Mouse (Mus musculus) embryonic facial prominence, embryonic 13.5 days (tissue): ENCODE results near the gene Mrps5. TPM values are rescaled to one million over a fixed set of nuclear protein-coding genes. Genes with fewer than 3 reads are reported as not detected.

Experiments
- ATAC-seq: fragments of 200-750 bp; cut with Nextera tagmentation; 2 replicates; pipeline ENCODE4 v1.8.0; 2017; ENCODE audit warnings: low read depth; ENCODE audit not compliant: insufficient number of reproducible peaks, insufficient read depth, low FRiP score, low TSS enrichment
- H3K27ac ChIP-seq: fragments of 300-500 bp; sonication (generic); 2 replicates; pipeline ENCODE4 v1.5.1; 2015; ENCODE audit warnings: moderate library complexity, mild to moderate bottlenecking, inconsistent platforms
- H3K27me3 ChIP-seq: fragments of 300-500 bp; sonication (generic); 2 replicates; pipeline ENCODE4 v1.6.1; 2015; ENCODE audit warnings: mild to moderate bottlenecking, inconsistent platforms
- H3K36me3 ChIP-seq: fragments of 300-500 bp; sonication (generic); 2 replicates; pipeline ENCODE4 v1.6.1; 2015; ENCODE audit warnings: mild to moderate bottlenecking, inconsistent platforms
- H3K4me1 ChIP-seq: fragments of 300-500 bp; sonication (generic); 2 replicates; pipeline ENCODE4 v1.6.1; 2015; ENCODE audit warnings: inconsistent platforms
- H3K4me2 ChIP-seq: fragments of 300-500 bp; sonication (generic); 2 replicates; pipeline ENCODE4 v1.6.1; 2015; ENCODE audit warnings: moderate library complexity, mild to moderate bottlenecking, inconsistent platforms
- H3K4me3 ChIP-seq: fragments of 300-500 bp; sonication (generic); 2 replicates; pipeline ENCODE4 v1.5.1; 2015; ENCODE audit warnings: mild to moderate bottlenecking, inconsistent platforms
- H3K9ac ChIP-seq: fragments of 300-500 bp; sonication (generic); 2 replicates; pipeline ENCODE4 v1.6.1; 2015; ENCODE audit warnings: mild to moderate bottlenecking, inconsistent platforms
- H3K9me3 ChIP-seq: fragments of 300-500 bp; sonication (generic); 2 replicates; pipeline ENCODE4 v1.6.1; 2016; ENCODE audit warnings: inconsistent platforms
- WGBS: fragments of 180-500 bp; shearing (Covaris S2); methylation state at CpG from one replicate; pipeline ENCODE4 v1.1.7; 2015; ENCODE audit warnings: mixed read lengths; 5-methylcytosine and 5-hydroxymethylcytosine counted together
- polyA plus RNA-seq: library from polyadenylated mRNA; unstranded; fragments of >200 nt; fragmentation: Nextera tagmentation; extraction: Ambion mirVana; gene quantifications from 2 replicates; pipeline ENCODE4 v1.2.1, GENCODE M21; 2015

Gene Mrps5
- polyA plus RNA-seq, 1 experiment from 2014 or later = 137 TPM

DNA sequence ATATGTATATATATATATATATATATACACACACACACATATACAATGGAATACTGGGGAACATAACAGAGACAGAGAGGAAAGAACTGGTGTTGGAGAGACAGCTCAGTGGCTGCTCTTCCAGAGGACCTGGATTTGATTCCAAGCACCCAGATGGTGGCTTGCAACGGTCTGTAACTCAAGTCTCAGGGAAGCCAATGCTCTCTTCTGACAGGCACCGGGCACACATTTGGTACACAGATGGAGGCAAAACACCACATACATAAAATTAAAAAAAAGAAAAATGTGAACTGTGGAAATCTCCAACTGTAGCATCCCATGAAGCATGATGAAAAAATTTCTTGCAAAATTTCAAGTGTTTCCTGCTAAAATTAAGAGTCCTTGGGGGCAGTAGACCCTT lies 37.8 kb downstream of the Mrps5 start:
- H3K4me2 ChIP-seq = no peak overlapping the region
- WGBS = 78% methylated on average over 2 of the region's 2 CpGs
- no peaks in the 10 kb centered on the region for H3K9me3 ChIP-seq
- H3K4me3 ChIP-seq = no peak overlapping the region
- H3K27ac ChIP-seq = no peak overlapping the region
- no peaks in the 10 kb centered on the region for H3K36me3 ChIP-seq
- no peak overlapping the region for H3K9ac ChIP-seq
- no peaks in the 10 kb centered on the region for H3K4me1 ChIP-seq
- no peak for ATAC-seq
- no peaks in the 10 kb centered on the region for H3K27me3 ChIP-seq

DNA sequence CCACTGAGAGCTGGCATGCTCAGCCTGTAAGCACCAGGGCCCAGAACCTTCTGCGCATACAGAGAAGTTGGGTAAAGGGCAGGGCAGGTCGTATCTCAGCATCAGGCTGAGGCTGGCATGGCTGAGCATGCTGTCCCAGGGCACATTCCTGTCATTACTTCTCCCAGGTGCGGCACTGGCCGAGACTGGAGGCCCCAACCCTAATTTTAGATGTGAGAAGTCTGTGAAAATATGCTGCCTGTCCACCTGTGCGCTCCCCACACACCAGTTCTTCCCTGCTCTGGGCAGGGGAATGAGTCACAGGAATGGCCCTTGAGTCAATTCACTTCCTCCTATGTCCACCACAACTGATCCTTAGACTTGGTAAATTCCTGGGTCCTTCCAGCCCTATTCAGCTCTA lies 38.6 kb downstream of the Mrps5 start:
- H3K27me3 ChIP-seq = no peaks in the 10 kb centered on the region
- H3K4me2 ChIP-seq = no peak overlapping the region
- WGBS = 62% methylated on average over 5 of the region's 5 CpGs
- H3K9me3 ChIP-seq = no peaks in the 10 kb centered on the region
- no peak for ATAC-seq
- H3K4me3 ChIP-seq = no peak overlapping the region
- no peak overlapping the region for H3K27ac ChIP-seq
- no peak overlapping the region for H3K9ac ChIP-seq
- H3K4me1 ChIP-seq = no peaks in the 10 kb centered on the region
- no peaks in the 10 kb centered on the region for H3K36me3 ChIP-seq

DNA sequence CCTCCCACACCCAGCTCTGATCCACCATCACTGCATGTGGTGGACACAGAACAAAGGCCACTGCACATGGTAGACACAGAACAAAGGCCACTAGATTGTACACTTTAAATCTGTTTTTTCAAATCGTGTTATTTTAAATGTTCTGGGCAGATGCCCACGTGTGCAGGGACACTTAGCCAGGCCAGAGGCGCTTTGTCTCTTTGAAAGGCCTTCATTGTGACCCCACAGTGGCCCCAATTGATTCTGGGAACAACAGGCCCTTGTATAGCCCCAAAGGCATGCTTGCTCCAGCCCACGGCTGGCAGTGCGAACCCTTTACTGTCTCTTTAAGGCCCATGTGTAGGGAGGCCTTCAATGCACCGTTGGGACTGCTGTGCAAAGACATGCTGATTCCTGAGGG lies 40.3 kb downstream of the Mrps5 start:
- Histone ChIP-seq H3K4me2 (no peak overlapping the region), H3K4me1 (no peaks in the 10 kb centered on the region), H3K27me3 (no peaks in the 10 kb centered on the region), H3K9ac (no peak overlapping the region), H3K36me3 (no peaks in the 10 kb centered on the region), H3K9me3 (no peaks in the 10 kb centered on the region), H3K4me3 (no peak overlapping the region), H3K27ac (no peak overlapping the region)
- WGBS = 42% methylated on average over 6 of the region's 6 CpGs
- no peak for ATAC-seq

DNA sequence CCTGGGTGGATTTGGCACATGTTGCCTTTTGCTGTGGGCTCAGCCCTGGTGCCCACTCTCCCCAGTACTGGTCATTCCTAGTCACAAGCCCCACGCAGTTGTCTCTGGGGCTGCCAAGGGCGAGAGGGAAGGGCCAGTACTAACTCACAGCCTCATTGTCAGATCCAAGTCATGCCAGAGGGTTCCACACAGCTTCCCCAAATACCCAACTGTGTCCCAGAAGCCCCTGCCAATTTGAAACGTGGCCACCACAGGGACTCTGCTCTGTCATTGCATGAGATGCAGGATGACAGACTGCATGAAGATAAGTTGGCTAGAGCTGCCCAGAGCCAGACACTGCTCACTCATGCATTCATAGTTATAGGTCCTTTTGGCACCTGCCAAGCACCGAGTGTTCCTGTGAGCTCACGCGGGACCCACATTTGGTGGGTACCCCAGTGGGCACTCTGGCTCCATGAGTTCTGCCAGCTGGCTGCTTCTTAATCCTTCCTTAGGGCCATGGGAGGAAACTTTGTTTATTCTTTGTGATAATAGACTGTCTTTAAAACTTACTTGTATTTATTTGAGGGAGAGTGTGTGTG lies 41.1 kb downstream of the Mrps5 start:
- no peak for ATAC-seq
- Histone ChIP-seq H3K27ac (no peak overlapping the region), H3K27me3 (no peaks in the 10 kb centered on the region), H3K4me2 (no peak overlapping the region), H3K9ac (no peak overlapping the region), H3K4me3 (no peak overlapping the region), H3K9me3 (no peaks in the 10 kb centered on the region), H3K36me3 (no peaks in the 10 kb centered on the region), H3K4me1 (no peaks in the 10 kb centered on the region)
- 70% methylated on average over 6 of the region's 6 CpGs for WGBS

DNA sequence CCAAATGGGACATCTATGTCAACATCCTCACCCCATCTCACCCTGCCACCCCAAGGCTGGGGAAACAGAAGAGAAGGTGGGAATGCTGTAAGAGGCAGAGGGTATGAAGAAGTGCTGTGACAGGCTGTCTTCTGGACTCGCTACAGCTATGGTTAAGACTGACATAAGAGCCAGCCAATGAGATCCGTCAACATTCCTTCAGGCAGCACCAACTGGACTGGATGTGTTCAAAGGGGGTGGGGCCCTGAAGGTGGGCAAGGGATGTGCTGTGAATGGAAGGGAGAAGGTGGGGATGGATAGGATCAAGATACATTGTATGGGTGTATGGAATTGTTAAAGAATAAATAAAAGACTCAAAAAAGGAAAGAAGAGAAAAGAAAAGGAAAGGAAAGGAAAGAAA lies 45.6 kb downstream of the Mrps5 start:
- Histone ChIP-seq H3K27me3 (no peaks in the 10 kb centered on the region), H3K4me2 (no peak overlapping the region), H3K27ac (no peak overlapping the region), H3K9ac (no peak overlapping the region), H3K4me3 (no peak overlapping the region), H3K4me1 (no peaks in the 10 kb centered on the region), H3K36me3 (no peaks in the 10 kb centered on the region), H3K9me3 (no peaks in the 10 kb centered on the region)
- no peak for ATAC-seq
- WGBS = 62% methylated on average over 2 of the region's 2 CpGs

DNA sequence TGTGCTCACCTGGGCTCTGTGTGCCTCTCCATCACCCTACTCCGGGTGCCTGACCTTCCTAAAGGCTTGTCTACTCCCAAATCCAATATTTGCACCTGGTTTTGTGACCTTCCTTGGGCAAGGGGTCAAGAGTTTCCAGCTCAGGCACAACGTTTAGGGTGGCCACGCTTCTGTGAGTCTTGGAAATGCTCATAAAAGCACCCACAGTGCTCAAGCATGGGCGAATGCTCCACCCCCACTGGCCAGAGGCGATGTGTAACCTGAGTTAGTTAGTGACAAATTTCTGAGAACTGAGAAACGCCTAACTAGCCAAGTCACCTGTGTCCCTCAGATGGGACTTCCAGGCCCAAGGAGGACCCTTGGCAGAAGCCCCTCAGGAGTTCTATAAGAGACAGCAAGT lies 48.6 kb downstream of the Mrps5 start:
- no peak overlapping the region for H3K4me2 ChIP-seq
- 66% methylated on average over 6 of the region's 6 CpGs for WGBS
- no peak overlapping the region for H3K27ac ChIP-seq
- no peak for ATAC-seq
- H3K9me3 ChIP-seq = no peaks in the 10 kb centered on the region
- H3K4me1 ChIP-seq = no peaks in the 10 kb centered on the region
- H3K36me3 ChIP-seq = no peaks in the 10 kb centered on the region
- H3K9ac ChIP-seq = no peak overlapping the region
- H3K27me3 ChIP-seq = no peaks in the 10 kb centered on the region
- H3K4me3 ChIP-seq = no peak overlapping the region

DNA sequence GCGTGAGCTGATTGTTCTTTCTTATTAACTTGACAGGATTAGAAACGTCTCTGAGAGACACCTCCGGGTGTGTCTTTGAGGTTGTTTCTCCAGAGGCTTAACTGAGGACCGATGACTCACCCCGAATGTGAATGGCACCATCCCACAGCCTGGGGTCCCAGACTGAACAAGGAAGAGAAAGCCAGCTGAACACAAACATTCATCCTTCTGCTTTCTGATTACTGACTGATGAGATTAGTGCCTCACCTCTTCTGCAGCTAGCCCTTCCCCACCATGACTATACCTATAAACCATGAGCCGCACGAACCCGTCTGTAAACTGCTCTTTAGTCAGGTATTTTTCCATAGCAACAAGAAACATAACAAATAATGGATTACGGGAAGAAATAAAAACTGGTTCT lies 52.0 kb downstream of the Mrps5 start:
- ATAC-seq = no peak
- WGBS = 74% methylated on average over 9 of the region's 9 CpGs
- Histone ChIP-seq H3K27me3 (peaks cover 7% of the 10 kb centered on the region; the same call in 1 of the 2 replicates), H3K36me3 (no peaks in the 10 kb centered on the region), H3K4me3 (no peak overlapping the region), H3K9me3 (no peaks in the 10 kb centered on the region), H3K9ac (no peak overlapping the region), H3K27ac (no peak overlapping the region), H3K4me2 (no peak overlapping the region), H3K4me1 (peaks cover 8% of the 10 kb centered on the region)

DNA sequence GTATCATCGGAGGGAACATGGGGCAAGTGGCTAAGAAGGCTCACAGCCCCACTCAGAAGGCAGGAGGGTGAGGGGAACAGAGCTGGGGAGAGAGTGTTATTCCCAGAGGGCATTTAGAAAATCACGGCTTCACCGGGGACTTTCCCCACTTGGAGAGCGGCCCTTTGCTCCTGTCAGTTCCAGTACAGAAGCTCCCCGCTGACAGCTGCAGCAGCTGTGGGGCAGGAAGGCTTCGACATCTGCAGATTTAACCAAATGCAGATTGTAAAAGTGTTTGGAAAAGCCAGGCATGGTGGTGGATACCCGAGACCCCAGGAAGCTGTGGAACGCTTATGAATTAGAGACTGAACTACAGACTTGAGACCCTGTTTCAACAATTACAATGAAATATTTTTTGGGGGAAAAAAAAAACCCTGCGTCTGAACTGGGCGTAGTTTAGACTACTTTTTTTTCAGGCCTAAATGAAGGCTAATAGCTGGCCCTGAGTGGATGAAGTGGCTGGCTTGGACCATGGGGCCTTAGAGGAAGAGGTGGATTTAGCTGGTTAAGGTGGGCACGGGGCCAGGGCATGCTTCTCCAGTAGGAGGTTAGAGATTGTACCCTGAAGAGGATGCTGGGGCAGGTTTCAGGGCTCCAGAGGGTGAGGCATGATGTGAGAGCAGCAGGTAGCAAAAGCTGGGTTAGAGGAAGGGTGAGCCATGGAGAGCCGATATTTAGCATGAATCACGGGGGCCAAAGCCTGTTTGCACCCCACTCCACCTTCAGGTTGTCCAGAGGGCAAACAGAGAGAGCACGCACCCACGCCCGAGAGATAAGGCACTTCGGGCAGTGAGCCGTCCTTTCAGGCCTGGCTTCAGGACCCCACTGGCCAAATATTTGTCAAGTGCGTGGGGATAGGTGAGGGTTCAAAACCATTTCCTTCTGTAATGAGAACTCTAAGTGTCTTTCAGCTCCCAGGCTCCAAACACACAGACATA lies 57.0 kb downstream of the Mrps5 start:
- Histone ChIP-seq H3K36me3 (no peaks in the 10 kb centered on the region), H3K4me2 (peak overlapping the region; percentile 37; the same call in 1 of the 2 replicates), H3K4me1 (peaks cover 18% of the 10 kb centered on the region), H3K9me3 (no peaks in the 10 kb centered on the region), H3K4me3 (no peak overlapping the region), H3K27ac (0 out of 2 replicates have a peak overlapping the region, but pooled peaks have one; percentile 0), H3K9ac (peak overlapping the region; percentile 40; the same call in 1 of the 2 replicates), H3K27me3 (peaks cover 10% of the 10 kb centered on the region; the same call in 1 of the 2 replicates)
- ATAC-seq = no peak
- WGBS = 42% methylated on average over 19 of the region's 19 CpGs

DNA sequence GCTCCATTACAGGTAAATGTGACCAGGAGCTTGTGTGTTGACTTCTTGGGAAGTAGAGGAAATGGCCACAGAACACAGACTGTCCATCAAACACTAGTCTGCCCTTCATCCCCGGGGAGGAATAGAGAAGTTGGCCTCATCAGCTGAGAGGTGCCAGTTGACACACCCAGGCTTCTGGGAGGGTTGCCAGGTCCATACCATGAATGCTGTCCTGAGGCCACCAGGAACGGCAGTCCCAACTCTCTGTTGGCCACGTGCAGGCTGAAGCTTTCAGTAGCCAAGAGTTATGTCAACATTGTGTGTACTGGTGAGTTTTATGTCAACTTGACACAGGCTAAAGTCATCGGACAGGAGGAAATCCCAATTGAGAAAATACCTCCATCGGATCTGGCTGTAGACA lies 59.9 kb downstream of the Mrps5 start:
- Histone ChIP-seq H3K4me2 (no peak overlapping the region), H3K36me3 (no peaks in the 10 kb centered on the region), H3K4me1 (peaks cover 18% of the 10 kb centered on the region), H3K27me3 (peaks cover 26% of the 10 kb centered on the region), H3K27ac (no peak overlapping the region), H3K9me3 (no peaks in the 10 kb centered on the region), H3K4me3 (no peak overlapping the region), H3K9ac (no peak overlapping the region)
- WGBS = 78% methylated on average over 5 of the region's 5 CpGs
- ATAC-seq = no peak

DNA sequence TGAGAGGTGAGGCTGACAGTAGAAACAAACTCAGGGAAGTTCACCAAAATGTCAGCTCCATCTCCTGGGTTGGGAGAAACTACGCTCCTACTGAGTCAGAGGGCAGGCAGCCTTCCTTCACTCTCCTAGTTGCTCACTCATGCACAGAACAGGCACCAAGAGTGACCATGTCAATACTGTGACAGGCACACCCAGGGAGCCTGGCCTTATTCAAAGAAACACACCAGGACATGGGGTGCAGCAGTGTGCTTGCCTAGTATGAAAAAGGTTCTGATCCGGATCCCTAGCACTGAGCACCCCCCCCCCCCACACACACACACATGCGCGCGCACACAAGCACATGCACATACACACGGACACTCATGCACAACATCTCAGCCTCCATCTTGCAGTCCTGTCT lies 61.1 kb downstream of the Mrps5 start:
- no peak overlapping the region for H3K27ac ChIP-seq
- H3K36me3 ChIP-seq = no peaks in the 10 kb centered on the region
- H3K4me1 ChIP-seq = peaks cover 18% of the 10 kb centered on the region
- peaks cover 32% of the 10 kb centered on the region for H3K27me3 ChIP-seq
- no peak overlapping the region for H3K9ac ChIP-seq
- H3K4me2 ChIP-seq = no peak overlapping the region
- no peak for ATAC-seq
- no peaks in the 10 kb centered on the region for H3K9me3 ChIP-seq
- no peak overlapping the region for H3K4me3 ChIP-seq
- 93% methylated on average over 6 of the region's 6 CpGs for WGBS

DNA sequence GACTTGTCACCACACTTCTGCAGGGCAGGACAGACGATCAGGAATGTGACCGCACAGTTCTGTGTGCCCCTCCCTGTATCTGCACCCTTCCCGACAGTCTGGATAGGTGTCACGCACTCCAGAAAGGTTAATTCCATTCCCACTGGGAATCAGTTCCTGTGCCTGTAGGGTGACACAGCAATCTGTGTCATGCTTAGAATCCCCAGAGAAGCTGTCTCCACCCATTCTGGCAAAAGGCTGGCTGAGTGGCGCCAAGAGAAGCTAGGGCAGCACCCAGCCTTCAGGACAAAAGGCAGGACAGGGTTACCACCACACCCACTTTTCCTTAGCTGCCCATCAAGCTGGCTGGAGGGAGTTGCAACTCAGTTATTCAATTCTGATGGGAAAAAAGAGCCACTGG lies 62.9 kb downstream of the Mrps5 start:
- Histone ChIP-seq H3K9ac (no peak overlapping the region), H3K27me3 (peaks cover 50% of the 10 kb centered on the region), H3K27ac (no peak overlapping the region), H3K36me3 (no peaks in the 10 kb centered on the region), H3K4me3 (no peak overlapping the region), H3K9me3 (no peaks in the 10 kb centered on the region), H3K4me1 (0 out of 2 replicates have a peak, but pooled peaks cover under 1% of the 10 kb centered on the region), H3K4me2 (no peak overlapping the region)
- 73% methylated on average over 5 of the region's 5 CpGs for WGBS
- ATAC-seq = no peak

DNA sequence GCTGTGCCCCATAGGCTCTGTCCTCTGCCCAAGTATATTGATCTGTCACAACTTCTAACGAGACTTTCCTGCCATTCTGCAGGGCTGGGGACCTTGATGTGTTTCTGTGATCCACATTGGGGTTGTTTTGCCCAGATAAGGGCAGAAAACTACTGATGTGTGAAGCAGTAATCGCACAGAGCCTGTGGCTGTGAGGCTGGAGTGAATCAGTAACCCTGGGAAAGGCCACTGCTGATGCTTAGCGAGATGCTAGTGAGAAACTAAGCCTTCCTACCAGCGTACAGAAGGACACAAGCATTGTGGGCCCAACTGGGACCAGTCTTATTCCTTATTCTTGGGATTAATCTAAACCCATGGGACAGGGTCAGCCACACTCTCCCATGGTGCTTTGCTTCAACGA lies 64.6 kb downstream of the Mrps5 start:
- Histone ChIP-seq H3K4me2 (no peak overlapping the region), H3K27ac (no peak overlapping the region), H3K27me3 (peaks cover 67% of the 10 kb centered on the region), H3K9ac (no peak overlapping the region), H3K9me3 (no peaks in the 10 kb centered on the region), H3K36me3 (no peaks in the 10 kb centered on the region), H3K4me3 (no peak overlapping the region), H3K4me1 (peaks cover 8% of the 10 kb centered on the region)
- no peak for ATAC-seq
- WGBS = 70% methylated on average over 5 of the region's 5 CpGs
